Mouse (Mus musculus): Measurements from ENCODE around the gene Ccdc175. TPM values are rescaled to one million over a fixed set of nuclear protein-coding genes. Genes with fewer than 3 reads are reported as not detected.

The Ccdc175 gene
- not detected in 2 replicates for polyA plus RNA-seq (2015; fragmentation: Nextera tagmentation; extraction: Ambion mirVana)

GRCm38 (mm10) chr12:72184929-72185328 lies at the start of gene Ccdc175:
Ccdc175 (minus strand) TSS chr12:72185029.
- no peaks in the 10 kb centered on the region for H3K27me3 ChIP-seq (replicated peaks)
- ATAC-seq, result no peak
- H3K9ac ChIP-seq, result no peak within 1 kb of the TSS
- no peaks in the 10 kb centered on the region for H3K9me3 ChIP-seq
- no peak within 1 kb of the TSS for H3K4me3 ChIP-seq (replicated peaks)
- H3K36me3 ChIP-seq, result no peaks in the 10 kb centered on the region
- WGBS, result 73% methylated on average over 12 of the region's 12 CpGs
- H3K4me1 ChIP-seq (replicated peaks), result no peaks in the 10 kb centered on the region
- no peak within 1 kb of the TSS for H3K4me2 ChIP-seq (replicated peaks)
- no peak within 1 kb of the TSS for H3K27ac ChIP-seq

GRCm38 (mm10) chr12:72234151-72234550 lies 49.3 kb upstream of the Ccdc175 start:
- no peak for ATAC-seq
- Histone ChIP-seq H3K9ac (no peak overlapping the region), H3K36me3 (no peaks in the 10 kb centered on the region), H3K27me3 (replicated peaks) (peaks cover 2% of the 10 kb centered on the region; the same call in 1 of the 2 replicates), H3K4me3 (replicated peaks) (no peak overlapping the region), H3K27ac (no peak overlapping the region), H3K4me1 (replicated peaks) (0 out of 2 replicates have a peak, but pooled peaks cover 4% of the 10 kb centered on the region), H3K9me3 (no peaks in the 10 kb centered on the region), H3K4me2 (replicated peaks) (no peak overlapping the region)
- 92% methylated on average over 3 of the region's 3 CpGs for WGBS

- WGBS, result 84% methylated on average over 19 of the region's 19 CpGs
- H3K4me3 ChIP-seq (replicated peaks), result no peak overlapping the region
- no peak overlapping the region for H3K27ac ChIP-seq
These were observed 48.3 kb upstream of the Ccdc175 start for GRCm38 (mm10) chr12:72232826-72233790.

GRCm38 (mm10) chr12:72232176-72232575 lies 47.3 kb upstream of the Ccdc175 start:
- Histone ChIP-seq H3K9me3 (no peaks in the 10 kb centered on the region), H3K9ac (no peak overlapping the region), H3K4me3 (replicated peaks) (no peak overlapping the region), H3K27me3 (replicated peaks) (peaks cover 2% of the 10 kb centered on the region; the same call in 1 of the 2 replicates), H3K36me3 (no peaks in the 10 kb centered on the region), H3K27ac (no peak overlapping the region), H3K4me2 (replicated peaks) (no peak overlapping the region), H3K4me1 (replicated peaks) (0 out of 2 replicates have a peak, but pooled peaks cover 4% of the 10 kb centered on the region)
- no peak for ATAC-seq
- WGBS, result 83% methylated on average over 3 of the region's 3 CpGs

More at GRCm38 (mm10) chr12:72232826-72233790, 48.3 kb upstream of the Ccdc175 start:
- Histone ChIP-seq H3K9ac (no peak overlapping the region), H3K36me3 (no peaks in the 10 kb centered on the region), H3K4me2 (replicated peaks) (no peak overlapping the region), H3K4me1 (replicated peaks) (0 out of 2 replicates have a peak, but pooled peaks cover 4% of the 10 kb centered on the region), H3K27me3 (replicated peaks) (peaks cover 2% of the 10 kb centered on the region; the same call in 1 of the 2 replicates), H3K9me3 (no peaks in the 10 kb centered on the region)
- ATAC-seq, result no peak

GRCm38 (mm10) chr12:72229451-72230196 lies 44.8 kb upstream of the Ccdc175 start:
- H3K27ac ChIP-seq, result no peak overlapping the region
- no peak overlapping the region for H3K4me2 ChIP-seq (replicated peaks)

GRCm38 (mm10) chr12:72227731-72228130 lies 42.9 kb upstream of the Ccdc175 start:
- Histone ChIP-seq H3K36me3 (no peaks in the 10 kb centered on the region), H3K9ac (no peak overlapping the region), H3K4me1 (replicated peaks) (no peaks in the 10 kb centered on the region), H3K4me3 (replicated peaks) (no peak overlapping the region), H3K4me2 (replicated peaks) (no peak overlapping the region), H3K27ac (no peak overlapping the region), H3K9me3 (no peaks in the 10 kb centered on the region), H3K27me3 (replicated peaks) (no peaks in the 10 kb centered on the region)
- 90% methylated on average over 6 of the region's 6 CpGs for WGBS
- no peak for ATAC-seq

More at GRCm38 (mm10) chr12:72229451-72230196, 44.8 kb upstream of the Ccdc175 start:
- H3K4me1 ChIP-seq (replicated peaks), result no peaks in the 10 kb centered on the region
- 67% methylated on average over 8 of the region's 8 CpGs for WGBS
- H3K36me3 ChIP-seq, result no peaks in the 10 kb centered on the region
- H3K27me3 ChIP-seq (replicated peaks), result no peaks in the 10 kb centered on the region
- H3K4me3 ChIP-seq (replicated peaks), result no peak overlapping the region
- no peak for ATAC-seq
- H3K9ac ChIP-seq, result no peak overlapping the region
- H3K9me3 ChIP-seq, result no peaks in the 10 kb centered on the region

- H3K9me3 ChIP-seq, result no peaks in the 10 kb centered on the region
- H3K27ac ChIP-seq, result no peak overlapping the region
- no peaks in the 10 kb centered on the region for H3K36me3 ChIP-seq
- ATAC-seq, result no peak
- H3K4me3 ChIP-seq (replicated peaks), result no peak overlapping the region
- no peaks in the 10 kb centered on the region for H3K4me1 ChIP-seq (replicated peaks)
- H3K9ac ChIP-seq, result no peak overlapping the region
- 91% methylated on average over 3 of the region's 3 CpGs for WGBS
- H3K27me3 ChIP-seq (replicated peaks), result no peaks in the 10 kb centered on the region
- H3K4me2 ChIP-seq (replicated peaks), result no peak overlapping the region
These were observed 40.5 kb upstream of the Ccdc175 start for GRCm38 (mm10) chr12:72225371-72225770.

GRCm38 (mm10) chr12:72223557-72224102 lies 38.8 kb upstream of the Ccdc175 start:
- H3K4me2 ChIP-seq (replicated peaks), result no peak overlapping the region
- H3K4me3 ChIP-seq (replicated peaks), result no peak overlapping the region
- no peaks in the 10 kb centered on the region for H3K36me3 ChIP-seq
- no peak overlapping the region for H3K9ac ChIP-seq
- no peak for ATAC-seq
- 91% methylated on average over 16 of the region's 16 CpGs for WGBS
- H3K27ac ChIP-seq, result no peak overlapping the region
- H3K4me1 ChIP-seq (replicated peaks), result no peaks in the 10 kb centered on the region
- no peaks in the 10 kb centered on the region for H3K27me3 ChIP-seq (replicated peaks)
- H3K9me3 ChIP-seq, result no peaks in the 10 kb centered on the region

GRCm38 (mm10) chr12:72213554-72213953 lies 28.7 kb upstream of the Ccdc175 start:
- ATAC-seq, result no peak
- Histone ChIP-seq H3K4me1 (replicated peaks) (no peaks in the 10 kb centered on the region), H3K4me2 (replicated peaks) (no peak overlapping the region), H3K36me3 (no peaks in the 10 kb centered on the region), H3K27me3 (replicated peaks) (no peaks in the 10 kb centered on the region), H3K9ac (no peak overlapping the region), H3K9me3 (no peaks in the 10 kb centered on the region), H3K4me3 (replicated peaks) (no peak overlapping the region), H3K27ac (no peak overlapping the region)
- WGBS, result 39% methylated on average over 5 of the region's 5 CpGs

- ATAC-seq, result no peak
- Histone ChIP-seq H3K9me3 (no peaks in the 10 kb centered on the region), H3K27me3 (replicated peaks) (no peaks in the 10 kb centered on the region), H3K36me3 (no peaks in the 10 kb centered on the region), H3K4me2 (replicated peaks) (no peak overlapping the region), H3K4me1 (replicated peaks) (no peaks in the 10 kb centered on the region), H3K9ac (no peak overlapping the region), H3K27ac (no peak overlapping the region), H3K4me3 (replicated peaks) (no peak overlapping the region)
- WGBS, result 92% methylated on average over 3 of the region's 3 CpGs
These were observed 16.0 kb upstream of the Ccdc175 start for GRCm38 (mm10) chr12:72200828-72201227.

GRCm38 (mm10) chr12:72197925-72198486 lies 13.2 kb upstream of the Ccdc175 start:
- no peak for ATAC-seq
- Histone ChIP-seq H3K27me3 (replicated peaks) (no peaks in the 10 kb centered on the region), H3K9ac (no peak overlapping the region), H3K36me3 (no peaks in the 10 kb centered on the region), H3K27ac (no peak overlapping the region), H3K4me1 (replicated peaks) (no peaks in the 10 kb centered on the region), H3K9me3 (no peaks in the 10 kb centered on the region), H3K4me2 (replicated peaks) (no peak overlapping the region), H3K4me3 (replicated peaks) (no peak overlapping the region)
- 50% methylated on average over 18 of the region's 18 CpGs for WGBS

- Histone ChIP-seq H3K4me3 (replicated peaks) (no peak overlapping the region), H3K4me1 (replicated peaks) (no peaks in the 10 kb centered on the region), H3K9me3 (no peaks in the 10 kb centered on the region), H3K9ac (no peak overlapping the region), H3K27ac (no peak overlapping the region), H3K27me3 (replicated peaks) (no peaks in the 10 kb centered on the region), H3K36me3 (no peaks in the 10 kb centered on the region), H3K4me2 (replicated peaks) (no peak overlapping the region)
- WGBS, result 67% methylated on average over 7 of the region's 7 CpGs
- no peak for ATAC-seq
These were observed 12.6 kb upstream of the Ccdc175 start for GRCm38 (mm10) chr12:72197434-72197833.

Measured in intestine, embryonic 15.5 days (tissue).